Mouse (Mus musculus): ENCODE results near the gene Pds5b.
"Not testable (repeated sequence)": the region's sequence is repeated elsewhere in the genome, so short reads cannot be mapped to it uniquely, and the experiment has no call there.

Pds5b gene

DNA sequence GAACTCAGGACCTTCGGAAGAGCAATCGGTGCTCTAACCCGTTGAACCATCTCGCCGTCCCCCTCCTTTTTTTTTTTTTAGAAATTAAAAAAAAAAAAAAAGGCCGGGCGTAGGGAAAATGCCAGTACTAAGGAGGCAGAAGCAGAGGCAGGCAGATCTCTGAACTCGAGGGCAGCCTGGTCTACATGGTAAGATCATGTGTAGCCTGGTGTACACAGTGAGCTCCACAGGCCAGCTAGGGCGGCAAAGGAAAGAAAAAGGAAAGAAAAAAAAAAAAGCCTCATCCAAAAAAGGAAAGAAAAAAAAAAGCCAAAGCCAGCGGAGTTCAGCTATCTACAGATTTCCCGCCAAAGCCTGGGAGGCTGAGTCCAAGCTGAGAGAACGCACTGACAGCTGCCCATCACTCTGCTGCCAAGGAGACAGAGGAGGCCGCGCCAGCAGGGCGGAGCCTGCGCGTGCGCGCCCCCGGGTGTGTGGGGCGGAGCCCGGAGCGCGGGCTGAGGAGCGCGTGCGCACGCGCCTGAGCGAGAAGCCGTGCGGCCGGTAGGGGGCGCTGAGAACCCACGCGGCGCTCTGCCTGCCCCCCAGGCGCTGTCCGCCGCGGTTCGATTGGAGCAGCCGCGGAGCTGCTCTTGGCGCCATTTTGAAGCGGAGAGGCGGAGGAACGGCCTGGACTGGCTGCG lies at the start of gene Pds5b:
Gene Pds5b, plus strand, starts transcription at position 587 of the 683 bp plus-strand sequence.
- DNase-seq (ENCODE audit: low spot score in 2 of 2): peak; percentile 89 to 94

DNA sequence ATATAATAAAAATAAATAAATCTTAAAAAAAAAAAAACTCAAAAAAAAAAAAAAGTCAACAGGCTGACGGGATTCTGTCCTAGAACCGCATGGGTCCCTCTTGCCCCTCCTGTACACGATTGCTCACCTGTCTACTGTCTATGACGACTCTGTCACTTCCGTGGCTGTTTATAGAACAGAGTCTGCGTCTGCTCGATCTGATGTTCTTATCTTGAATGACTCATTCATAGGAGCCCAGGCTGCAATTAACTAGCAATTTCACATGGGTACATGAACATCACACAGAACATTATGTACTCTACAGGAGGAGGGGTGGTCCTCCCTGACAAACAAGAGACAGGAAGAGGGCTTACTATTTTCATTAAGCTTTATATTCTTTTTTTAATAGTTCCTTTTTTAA lies 48.0 kb upstream of the Pds5b start:
- no peak for DNase-seq (ENCODE audit: low spot score in 2 of 2)

DNA sequence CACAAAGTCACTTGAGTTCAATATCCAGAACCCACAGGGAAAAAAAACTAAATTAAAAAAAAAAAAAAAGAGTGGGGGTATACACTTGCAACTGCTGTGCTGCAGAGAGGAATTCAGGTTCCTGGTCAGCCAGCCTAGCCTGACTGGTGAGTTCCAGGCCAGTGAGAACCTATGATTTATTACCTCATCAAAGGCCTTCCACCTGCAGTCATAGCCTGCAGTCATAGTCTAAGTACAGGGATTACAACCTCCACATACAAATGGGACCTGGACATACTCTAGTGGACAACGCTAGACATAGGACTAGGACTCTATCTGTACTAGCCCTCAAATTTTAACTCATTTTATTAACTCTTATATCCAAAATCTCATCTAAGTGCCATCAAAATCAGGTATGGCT lies 44.3 kb upstream of the Pds5b start:
- no peak for DNase-seq (ENCODE audit: low spot score in 2 of 2)

GRCm38 (mm10) chr5:150629692-150630091 lies 43.8 kb upstream of the Pds5b start:
- DNase-seq (ENCODE audit: low spot score in 2 of 2): no peak

- DNase-seq (ENCODE audit: low spot score in 2 of 2): no peak
These were observed 32.1 kb upstream of the Pds5b start for GRCm38 (mm10) chr5:150641440-150641839.

DNA sequence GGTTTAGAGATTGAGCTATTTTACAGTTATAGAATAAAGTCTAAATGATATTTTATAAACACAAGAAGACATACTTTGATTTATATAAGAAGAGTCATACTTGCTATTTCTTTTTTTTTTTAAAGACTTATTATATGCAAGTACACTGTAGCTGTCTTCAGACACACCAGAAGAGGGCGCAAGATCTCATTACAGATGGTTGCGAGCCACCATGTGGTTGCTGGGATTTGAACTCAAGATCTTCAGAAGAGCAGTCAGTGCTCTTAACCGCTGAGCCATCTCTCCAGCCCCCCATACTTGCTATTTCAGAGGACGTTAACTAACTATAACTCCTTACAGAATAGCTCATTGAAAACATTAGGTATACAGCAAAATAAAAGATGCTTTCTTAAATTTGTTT lies 30.1 kb upstream of the Pds5b start:
- DNase-seq (ENCODE audit: low spot score in 2 of 2): not testable (repeated sequence)

DNA sequence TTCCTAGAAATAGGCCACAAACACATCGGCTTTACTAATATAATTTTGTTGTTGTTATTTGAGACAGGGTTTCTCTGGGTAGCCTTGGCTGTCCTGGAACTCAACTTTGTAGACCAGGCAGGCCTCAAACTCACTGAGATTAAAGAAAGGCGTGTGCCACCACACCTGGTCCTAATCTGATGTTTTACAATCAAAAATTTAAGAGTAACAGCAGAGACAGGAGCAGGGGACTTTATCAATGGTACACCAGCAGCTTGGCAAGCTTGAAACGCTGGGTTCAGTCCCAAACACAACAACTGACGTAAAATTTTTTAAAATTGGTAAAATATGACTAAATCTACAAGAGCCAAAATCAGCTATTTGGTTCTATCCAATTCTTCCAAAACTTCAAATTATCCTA lies 28.6 kb upstream of the Pds5b start:
- DNase-seq (ENCODE audit: low spot score in 2 of 2): no peak

DNA sequence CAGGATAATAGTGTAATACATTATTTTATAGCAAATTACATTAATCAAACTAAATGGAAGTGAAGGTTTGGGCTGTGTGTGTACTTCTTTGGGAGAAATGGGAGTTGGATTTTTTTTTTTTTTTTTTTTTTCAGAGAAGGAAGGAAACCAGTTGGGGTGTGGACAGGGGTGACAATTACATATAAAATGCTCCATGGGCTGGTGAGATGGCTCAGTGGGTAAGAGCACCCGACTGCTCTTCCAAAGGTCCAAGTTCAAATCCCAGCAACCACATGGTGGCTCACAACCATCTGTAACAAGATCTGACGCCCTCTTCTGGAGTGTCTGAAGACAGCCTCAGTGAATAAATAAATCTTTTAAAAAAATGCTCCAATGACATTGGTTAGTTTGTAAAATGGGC lies 21.0 kb upstream of the Pds5b start:
- DNase-seq (ENCODE audit: low spot score in 2 of 2): no peak

- DNase-seq (ENCODE audit: low spot score in 2 of 2): no peak
These were observed 19.0 kb upstream of the Pds5b start for GRCm38 (mm10) chr5:150654548-150654947.

DNA sequence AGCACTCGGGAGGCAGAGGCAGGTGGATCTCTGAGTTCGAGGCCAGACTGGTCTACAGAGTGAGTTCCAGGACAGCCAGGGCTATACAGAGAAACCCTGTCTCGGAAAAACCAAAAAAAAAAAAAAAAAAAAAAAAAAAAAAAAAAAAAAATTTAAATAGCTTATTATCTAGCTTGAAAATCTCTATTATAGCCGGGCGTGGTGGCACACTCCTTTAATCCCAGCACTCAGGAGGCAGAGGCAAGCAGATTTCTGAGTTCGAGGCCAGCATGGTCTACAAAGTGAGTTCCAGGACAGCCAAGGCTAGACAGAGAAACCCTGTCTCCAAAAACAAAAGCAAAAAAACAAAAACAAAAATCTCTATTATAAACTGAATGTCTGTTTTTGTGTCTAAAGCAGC lies 14.1 kb upstream of the Pds5b start:
- not testable (repeated sequence) for DNase-seq (ENCODE audit: low spot score in 2 of 2)

GRCm38 (mm10) chr5:150660296-150660695 lies 13.2 kb upstream of the Pds5b start:
- not testable (repeated sequence) for DNase-seq (ENCODE audit: low spot score in 2 of 2)

GRCm38 (mm10) chr5:150663926-150664325 lies 9.6 kb upstream of the Pds5b start:
- not testable (repeated sequence) for DNase-seq (ENCODE audit: low spot score in 2 of 2)

GRCm38 (mm10) chr5:150664794-150665131 lies 8.8 kb upstream of the Pds5b start:
- DNase-seq (ENCODE audit: low spot score in 2 of 2): no peak

DNA sequence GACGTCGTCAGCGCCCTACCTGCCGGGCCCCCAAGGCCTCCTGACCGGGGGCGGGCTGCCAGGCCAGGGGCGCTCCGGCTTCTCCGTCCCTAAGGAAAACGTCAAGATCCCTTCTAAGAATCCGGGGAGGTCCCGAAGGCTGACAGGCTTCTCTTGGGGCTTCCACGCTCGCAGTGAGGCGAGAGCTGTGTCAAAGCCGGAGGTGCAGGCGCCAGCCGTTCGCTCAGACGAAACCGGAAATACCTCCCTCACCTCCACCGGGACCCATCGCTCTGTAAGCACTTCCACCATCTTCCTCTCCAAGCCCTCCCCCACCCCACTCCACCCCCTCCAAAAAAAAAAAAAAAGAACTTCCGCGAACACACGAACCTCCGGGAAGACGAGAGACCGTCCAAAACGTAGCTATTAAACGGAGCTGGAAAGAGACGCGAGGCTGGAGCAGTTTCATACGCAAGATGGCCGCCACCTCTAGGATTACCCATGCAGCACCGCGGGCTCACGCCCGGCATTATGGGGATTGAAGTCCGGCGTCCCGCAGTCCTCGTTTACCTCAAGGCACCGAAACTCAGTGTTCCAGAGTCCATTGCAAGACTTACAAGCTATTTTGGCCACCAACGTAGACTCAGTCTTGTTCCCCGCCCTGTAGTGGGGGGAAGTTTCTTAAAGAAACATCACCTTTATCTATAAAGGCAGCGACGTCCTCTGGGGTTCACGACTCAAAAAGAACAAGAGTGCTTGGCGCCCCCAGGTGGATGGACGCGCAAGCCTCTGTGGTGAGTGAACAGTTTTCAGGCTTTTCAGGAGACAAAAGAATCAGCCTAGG lies 8.2 kb upstream of the Pds5b start:
- peak; percentile 94 to 95 for DNase-seq (ENCODE audit: low spot score in 2 of 2)

DNA sequence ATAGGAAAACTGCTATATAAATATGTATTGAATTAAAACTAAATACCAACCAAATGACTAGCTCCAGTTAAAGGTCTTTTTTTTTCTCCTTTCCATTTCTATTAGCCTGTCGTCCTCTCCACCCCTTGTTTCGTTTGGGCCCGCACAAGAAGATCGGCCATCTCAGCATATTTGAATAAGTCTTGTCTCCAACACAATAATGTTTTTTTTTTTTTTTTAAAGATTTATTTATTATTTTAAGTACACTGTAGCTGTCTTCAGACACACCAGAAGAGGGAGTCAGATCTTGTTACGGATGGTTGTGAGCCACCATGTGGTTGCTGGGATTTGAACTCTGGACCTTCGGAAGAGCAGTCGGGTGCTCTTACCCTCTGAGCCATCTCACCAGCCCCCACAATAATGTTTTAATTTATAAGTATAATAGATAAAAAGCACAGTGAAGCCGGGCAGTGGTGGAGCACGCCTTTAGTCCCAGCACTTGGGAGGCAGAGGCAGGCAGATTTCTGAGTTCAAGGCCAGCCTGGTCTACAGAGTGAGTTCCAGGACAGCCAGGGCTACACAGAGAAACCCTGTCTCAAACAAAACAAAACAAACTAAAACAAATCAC lies 7.3 kb upstream of the Pds5b start, which contains the start of gene N4bp2l2:
Gene N4bp2l2, minus strand, starts transcription at position 51 of the 607 bp plus-strand sequence.
- not testable (repeated sequence) for DNase-seq (ENCODE audit: low spot score in 2 of 2)

GRCm38 (mm10) chr5:150668731-150669130 lies 4.8 kb upstream of the Pds5b start:
- no peak for DNase-seq (ENCODE audit: low spot score in 2 of 2)

DNA sequence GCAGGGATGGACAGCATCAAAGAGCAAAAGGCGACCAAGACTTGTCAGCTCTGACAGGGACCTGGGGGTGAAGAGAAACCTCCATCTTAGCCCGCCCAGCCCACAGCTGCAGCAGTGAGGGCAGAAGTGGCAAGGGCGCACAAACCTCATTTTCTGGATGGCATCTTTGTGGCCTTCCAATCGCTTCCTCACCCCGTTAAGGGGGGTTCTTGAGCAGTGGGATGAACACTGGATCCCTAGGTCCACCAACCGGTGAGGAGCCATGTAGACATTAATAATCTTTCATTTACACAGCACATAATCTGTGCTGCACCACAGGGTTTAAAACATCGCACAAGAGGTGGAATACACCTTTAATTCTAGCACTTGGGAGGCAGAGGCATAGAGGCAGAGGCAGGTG lies 1.2 kb upstream of the Pds5b start:
- no peak for DNase-seq (ENCODE audit: low spot score in 2 of 2)

GRCm38 (mm10) chr5:150673880-150674621 lies 512 bp downstream of the Pds5b start:
- DNase-seq (ENCODE audit: low spot score in 2 of 2): peak; percentile 17 to 18

GRCm38 (mm10) chr5:150674866-150675265 lies 1.3 kb downstream of the Pds5b start:
- no peak for DNase-seq (ENCODE audit: low spot score in 2 of 2)

DNA sequence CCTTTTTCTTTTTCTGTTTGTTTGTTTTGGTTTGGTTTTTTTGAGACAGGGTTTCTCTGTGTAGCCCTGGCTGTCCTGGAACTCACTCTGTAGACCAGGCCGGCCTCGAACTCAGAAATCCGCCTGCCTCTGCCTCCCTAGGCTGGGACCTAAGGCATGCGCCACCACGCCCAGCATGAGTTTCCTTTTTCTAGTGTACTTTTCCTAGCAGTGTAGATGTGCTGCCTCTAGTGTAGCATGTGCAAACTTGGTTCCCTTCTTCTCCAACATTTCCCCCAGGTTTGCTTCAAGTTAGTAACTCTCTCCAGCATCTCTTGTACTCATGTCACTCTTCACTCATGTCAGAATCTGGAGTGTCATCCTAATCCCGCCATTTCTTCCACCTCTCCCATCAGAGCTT lies 9.3 kb downstream of the Pds5b start:
- DNase-seq (ENCODE audit: low spot score in 2 of 2): not testable (repeated sequence)

DNA sequence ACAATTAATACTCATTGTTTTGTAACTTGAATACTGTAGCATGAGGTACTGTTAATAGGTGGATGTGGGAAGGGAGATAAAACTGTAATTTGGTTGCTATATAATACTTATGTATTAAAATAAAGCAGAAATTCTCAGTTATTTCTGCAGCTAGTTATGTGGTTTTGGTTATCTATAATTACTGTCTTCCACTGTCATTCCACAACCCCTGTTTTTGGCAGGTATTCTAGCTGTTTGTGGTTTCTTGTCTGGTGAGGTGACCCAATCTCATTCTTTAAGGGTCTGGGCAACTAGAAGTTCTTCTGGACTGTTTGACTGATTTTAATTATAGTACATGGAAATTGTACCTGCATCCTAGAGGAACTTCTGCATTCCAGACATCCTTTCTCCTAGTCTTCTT lies 17.1 kb downstream of the Pds5b start:
- DNase-seq (ENCODE audit: low spot score in 2 of 2): no peak

DNA sequence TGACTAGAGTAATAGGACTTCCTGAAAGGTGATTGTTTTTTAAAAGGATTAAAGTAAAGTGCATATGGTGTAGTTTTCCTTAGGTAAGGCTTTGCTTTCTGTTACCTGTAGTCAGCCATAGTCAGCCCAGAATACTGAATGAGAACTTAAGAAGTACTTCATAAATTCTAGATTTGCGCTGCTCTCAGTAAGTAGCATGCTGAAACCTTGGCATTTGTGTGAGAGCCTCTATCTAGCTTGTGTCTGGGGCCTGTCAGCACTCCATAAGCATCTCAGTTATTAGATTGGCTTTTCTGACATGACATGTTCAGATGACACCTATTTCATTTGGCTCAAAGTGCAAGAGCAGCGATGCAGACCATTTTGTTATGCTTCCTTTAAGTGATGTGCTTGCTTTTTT lies 19.7 kb downstream of the Pds5b start:
- DNase-seq (ENCODE audit: low spot score in 2 of 2): no peak

Measured in natural killer cell, adult 2 months (primary cell).